Mouse (Mus musculus) midbrain, embryonic 11.5 days (tissue): Measurements from ENCODE around the gene Fen1. TPM values are rescaled to one million over a fixed set of nuclear protein-coding genes. Genes with fewer than 3 reads are reported as not detected.

Experiments
- microRNA-seq: library from miRNA; unstranded; fragments of <30 nt; microRNA quantifications from one replicate; pipeline ENCODE4, GENCODE M21; 2017
- polyA plus RNA-seq: library from polyadenylated mRNA; unstranded; fragments of >200 nt; fragmentation: Nextera tagmentation; extraction: Ambion mirVana; gene quantifications from 2 replicates; pipeline ENCODE4 v1.2.1, GENCODE M21; 2014

Gene Fen1
- polyA plus RNA-seq, 1 experiment from 2014 or later: 128 TPM

Small RNAs within 50 kb of the gene (microRNA-seq; reads per million reads assigned to microRNA genes)
- gene Mir6993: 1.5 reads per million

Other genes starting within 250 kb of the Fen1 start
- 1,347 and 1,422 TPM in 2 replicates for gene Fth1, start 223.6 kb downstream of the Fen1 start, polyA plus RNA-seq
- 1.3 and 1.5 TPM in 2 replicates for gene Best1, start 202.5 kb downstream of the Fen1 start, polyA plus RNA-seq
- gene Rab3il1, start 202.5 kb downstream of the Fen1 start, polyA plus RNA-seq: 36.8 and 40.1 TPM in 2 replicates
- gene Fads3, start 162.6 kb downstream of the Fen1 start, polyA plus RNA-seq: 5.0 and 5.1 TPM in 2 replicates
- gene Fads2, start 102.4 kb downstream of the Fen1 start, polyA plus RNA-seq: 76.4 and 80.5 TPM in 2 replicates
- 152 and 155 TPM in 2 replicates for gene Fads1, start 21.3 kb downstream of the Fen1 start, polyA plus RNA-seq
- gene Tmem258, start 155 bp downstream of the Fen1 start, polyA plus RNA-seq: 334 and 352 TPM in 2 replicates
- gene Myrf, start 36.6 kb upstream of the Fen1 start, polyA plus RNA-seq: 1.4 and 1.7 TPM in 2 replicates
- 1.2 and 1.3 TPM in 2 replicates for gene Dagla, start 100.7 kb upstream of the Fen1 start, polyA plus RNA-seq
- gene Syt7, start 184.9 kb upstream of the Fen1 start, polyA plus RNA-seq: 3.0 and 3.9 TPM in 2 replicates